ENCODE assay signal across 8 mouse cellular contexts in genomic region chr9:113528586-113528985, GRCm38 (mm10).
A peak's percentile ranks its signal among the peaks of the same experiment; 100 is the strongest.
DNase-seq lines count a peak whose midpoint lies in the region; ATAC-seq and TF ChIP-seq lines count a peak whose summit lies in the region.

No protein-coding gene starts in this region.

- no peak overlapping the region for H3K27ac ChIP-seq in heart, adult 2 months
- H3K27ac ChIP-seq in heart, embryonic 16.5 days (ENCODE audit: low read length) = no peak overlapping the region

- H3K27me3 ChIP-seq in heart, adult 2 months (ENCODE audit: control insufficient read depth, insufficient read depth, low read length) = no peaks in the 10 kb centered on the region
- H3K27me3 ChIP-seq in heart, embryonic 16.5 days (ENCODE audit: control insufficient read depth, insufficient read depth, low read length) = no peaks in the 10 kb centered on the region

- H3K79me2 ChIP-seq in heart, adult 2 months (replicated peaks; ENCODE audit: control insufficient read depth, insufficient read depth, low read length) = no peaks in the 10 kb centered on the region

- no peaks in the 10 kb centered on the region for H3K4me1 ChIP-seq in heart, adult 2 months (ENCODE audit: control insufficient read depth, insufficient read depth, low read length)
- no peaks in the 10 kb centered on the region for H3K4me1 ChIP-seq in heart, embryonic 16.5 days (ENCODE audit: control insufficient read depth, insufficient read depth, low read length)

- DNase-seq in heart, adult 2 months = peak in 1 of 2 experiments; percentile 10
- DNase-seq in heart, adult 9 months (ENCODE audit: low spot score in 2 of 2) = no peak
- peak; percentile 37 to 64 for DNase-seq in right cerebral cortex, postnatal 10 days (ENCODE audit: low spot score in 2 of 2)
- DNase-seq in right cerebral cortex, postnatal 25 days = no peak
- DNase-seq in adrenal gland, postnatal 36 days = peak; percentile 46 to 69
- DNase-seq in naive thymus-derived CD4-positive, alpha-beta T cell, adult 2 months (ENCODE audit: low read depth) = peak; percentile 1

- 0 out of 2 replicates have a peak, but pooled peaks cover 4% of the 10 kb centered on the region for H3K9me3 ChIP-seq in heart, embryonic 16.5 days (replicated peaks; ENCODE audit: control insufficient read depth, low read length)

- no peak overlapping the region for H3K9ac ChIP-seq in heart, adult 2 months (ENCODE audit: low read depth, low read length)
- no peak overlapping the region for H3K9ac ChIP-seq in heart, embryonic 16.5 days (ENCODE audit: low read length)

- H3K4me3 ChIP-seq in heart, adult 2 months = no peak overlapping the region
- no peak overlapping the region for H3K4me3 ChIP-seq in heart, embryonic 16.5 days (ENCODE audit: low read length)

- WGBS in heart, adult 2 months = 62% methylated on average over 2 of the region's 2 CpGs
- WGBS in heart, embryonic 16.5 days = 69% methylated on average over 2 of the region's 2 CpGs

- no peaks in the 10 kb centered on the region for H3K36me3 ChIP-seq in heart, adult 2 months (ENCODE audit: control insufficient read depth, insufficient read depth, low read length)
- H3K36me3 ChIP-seq in heart, embryonic 16.5 days (ENCODE audit: control insufficient read depth, insufficient read depth) = no peaks in the 10 kb centered on the region

- intact Hi-C loops in heart, adult 2 months (cut with DNase I) = loop anchor here (5.0 kb wide), 1 partner anchor 104 kb away; no protein-coding TSS in a partner anchor

- H3K4me2 ChIP-seq in heart, embryonic 16.5 days (ENCODE audit: low read depth, low read length) = no peak overlapping the region

- TF ChIP-seq POLR2A in heart, adult 2 months (IDR thresholded peaks at IDR 0.05; ENCODE audit: insufficient read depth, low read depth, low read length) = no peak

- ATAC-seq in heart, embryonic 16.5 days (replicated peaks; ENCODE audit: extremely low read depth, insufficient read depth, low FRiP score) = 0 out of 2 replicates have a peak, but pooled peaks have one; percentile 6
- no peak for ATAC-seq in inflammation-experienced regulatory T-cells, adult 6 months

- TF ChIP-seq EP300 in heart, adult 2 months (IDR thresholded peaks at IDR 0.05; ENCODE audit: insufficient read depth, low read depth, low read length) = no peak

- peak; percentile 80 for TF ChIP-seq CTCF in heart, adult 2 months (IDR thresholded peaks at IDR 0.05)

Comparison
In these comparisons a context has a peak if more than half of its experiments do, and no peak if none do; other contexts are left out.
1. DNase-seq: peak in right cerebral cortex, postnatal 10 days (2 of 2), adrenal gland, postnatal 36 days (2 of 2) and naive thymus-derived CD4-positive, alpha-beta T cell, adult 2 months (single experiment); none in heart, adult 9 months (0 of 2) and right cerebral cortex, postnatal 25 days (single experiment).